Mouse (Mus musculus): Measurements from ENCODE around the gene Fzr1. TPM values are rescaled to one million over a fixed set of nuclear protein-coding genes. Genes with fewer than 3 reads are reported as not detected.
A peak's percentile ranks its signal among the peaks of the same experiment; 100 is the strongest.

Fzr1 gene
- polyA plus RNA-seq, 1 experiment: 61.6 TPM

- H3K79me2 ChIP-seq (ENCODE audit: control insufficient read depth, insufficient read depth): no peaks in the 10 kb centered on the region
- H3K79me3 ChIP-seq (ENCODE audit: low read depth): no peaks in the 10 kb centered on the region
- H3ac ChIP-seq (ENCODE audit: control insufficient read depth, insufficient read length, low read depth): no peak overlapping the region
- no peaks in the 10 kb centered on the region for H3K27me3 ChIP-seq (ENCODE audit: control insufficient read depth, insufficient read depth, insufficient read length)
- H3K4me3 ChIP-seq (ENCODE audit: insufficient read depth, poor library complexity, severe bottlenecking): no peak overlapping the region
- no peak for TF ChIP-seq USF1 (IDR thresholded peaks at IDR 0.05; ENCODE audit: low read depth)
- TF ChIP-seq MYOD1 (IDR thresholded peaks at IDR 0.05; ENCODE audit: control insufficient read depth, insufficient read length, low read depth): no peak
- TF ChIP-seq MYOG (IDR thresholded peaks at IDR 0.05; ENCODE audit: control insufficient read depth, extremely low read depth, insufficient read length): no peak
- H3K36me3 ChIP-seq (ENCODE audit: control insufficient read depth, insufficient read depth): peaks cover 21% of the 10 kb centered on the region
Observed at GRCm38 (mm10) chr10:81362336-81362949, 15.9 kb downstream of the Fzr1 start.

GRCm38 (mm10) chr10:81360721-81361120 is 17.6 kb downstream of the Fzr1 start:
- Histone ChIP-seq H3K79me2 (ENCODE audit: control insufficient read depth, insufficient read depth) (no peaks in the 10 kb centered on the region), H3K27me3 (ENCODE audit: control insufficient read depth, insufficient read depth, insufficient read length) (no peaks in the 10 kb centered on the region), H3K4me3 (ENCODE audit: insufficient read depth, poor library complexity, severe bottlenecking) (no peak overlapping the region), H3ac (ENCODE audit: control insufficient read depth, insufficient read length, low read depth) (no peak overlapping the region), H3K79me3 (ENCODE audit: low read depth) (no peaks in the 10 kb centered on the region), H3K36me3 (ENCODE audit: control insufficient read depth, insufficient read depth) (peaks cover 6% of the 10 kb centered on the region)
- TF ChIP-seq CEBPB (IDR thresholded peaks at IDR 0.05; ENCODE audit: low read depth): no peak
- TF ChIP-seq USF1 (IDR thresholded peaks at IDR 0.05; ENCODE audit: low read depth): no peak
- TF ChIP-seq MAX (IDR thresholded peaks at IDR 0.05): no peak
- TF ChIP-seq CTCF (IDR thresholded peaks at IDR 0.05; ENCODE audit: control insufficient read depth, insufficient read depth, insufficient read length): no peak
- no peak for TF ChIP-seq MYOD1 (IDR thresholded peaks at IDR 0.05; ENCODE audit: control insufficient read depth, insufficient read length, low read depth)
- TF ChIP-seq FOSL1 (IDR thresholded peaks at IDR 0.05; ENCODE audit: insufficient read depth, low read length, poor library complexity, severe bottlenecking): no peak
- TF ChIP-seq MYOG (IDR thresholded peaks at IDR 0.05; ENCODE audit: control insufficient read depth, extremely low read depth, insufficient read length): no peak

- Histone ChIP-seq H3K4me3 (ENCODE audit: insufficient read depth, poor library complexity, severe bottlenecking) (no peak overlapping the region), H3ac (ENCODE audit: control insufficient read depth, insufficient read length, low read depth) (no peak overlapping the region), H3K79me3 (ENCODE audit: low read depth) (no peaks in the 10 kb centered on the region), H3K79me2 (ENCODE audit: control insufficient read depth, insufficient read depth) (no peaks in the 10 kb centered on the region), H3K36me3 (ENCODE audit: control insufficient read depth, insufficient read depth) (no peaks in the 10 kb centered on the region), H3K27me3 (ENCODE audit: control insufficient read depth, insufficient read depth, insufficient read length) (no peaks in the 10 kb centered on the region)
- TF ChIP-seq MAX (IDR thresholded peaks at IDR 0.05) (no peak), CTCF (IDR thresholded peaks at IDR 0.05; ENCODE audit: control insufficient read depth, insufficient read depth, insufficient read length) (no peak), FOSL1 (IDR thresholded peaks at IDR 0.05; ENCODE audit: insufficient read depth, low read length, poor library complexity, severe bottlenecking) (no peak), MYOG (IDR thresholded peaks at IDR 0.05; ENCODE audit: control insufficient read depth, extremely low read depth, insufficient read length) (no peak), MYOD1 (IDR thresholded peaks at IDR 0.05; ENCODE audit: control insufficient read depth, insufficient read length, low read depth) (no peak), CEBPB (IDR thresholded peaks at IDR 0.05; ENCODE audit: low read depth) (no peak), USF1 (IDR thresholded peaks at IDR 0.05; ENCODE audit: low read depth) (no peak)
Observed at GRCm38 (mm10) chr10:81358841-81359240, 19.5 kb downstream of the Fzr1 start.

GRCm38 (mm10) chr10:81358209-81358608 is 20.1 kb downstream of the Fzr1 start:
- no peaks in the 10 kb centered on the region for H3K79me3 ChIP-seq (ENCODE audit: low read depth)
- H3K36me3 ChIP-seq (ENCODE audit: control insufficient read depth, insufficient read depth): no peaks in the 10 kb centered on the region
- H3ac ChIP-seq (ENCODE audit: control insufficient read depth, insufficient read length, low read depth): peak overlapping the region; percentile 99
- no peaks in the 10 kb centered on the region for H3K27me3 ChIP-seq (ENCODE audit: control insufficient read depth, insufficient read depth, insufficient read length)
- H3K79me2 ChIP-seq (ENCODE audit: control insufficient read depth, insufficient read depth): no peaks in the 10 kb centered on the region
- TF ChIP-seq USF1 (IDR thresholded peaks at IDR 0.05; ENCODE audit: low read depth) (no peak), CEBPB (IDR thresholded peaks at IDR 0.05; ENCODE audit: low read depth) (no peak), FOSL1 (IDR thresholded peaks at IDR 0.05; ENCODE audit: insufficient read depth, low read length, poor library complexity, severe bottlenecking) (no peak), MYOG (IDR thresholded peaks at IDR 0.05; ENCODE audit: control insufficient read depth, extremely low read depth, insufficient read length) (no peak), MYOD1 (IDR thresholded peaks at IDR 0.05; ENCODE audit: control insufficient read depth, insufficient read length, low read depth) (no peak), MAX (IDR thresholded peaks at IDR 0.05) (no peak), CTCF (IDR thresholded peaks at IDR 0.05; ENCODE audit: control insufficient read depth, insufficient read depth, insufficient read length) (no peak)
- H3K4me3 ChIP-seq (ENCODE audit: insufficient read depth, poor library complexity, severe bottlenecking): peak overlapping the region; percentile 50

DNA sequence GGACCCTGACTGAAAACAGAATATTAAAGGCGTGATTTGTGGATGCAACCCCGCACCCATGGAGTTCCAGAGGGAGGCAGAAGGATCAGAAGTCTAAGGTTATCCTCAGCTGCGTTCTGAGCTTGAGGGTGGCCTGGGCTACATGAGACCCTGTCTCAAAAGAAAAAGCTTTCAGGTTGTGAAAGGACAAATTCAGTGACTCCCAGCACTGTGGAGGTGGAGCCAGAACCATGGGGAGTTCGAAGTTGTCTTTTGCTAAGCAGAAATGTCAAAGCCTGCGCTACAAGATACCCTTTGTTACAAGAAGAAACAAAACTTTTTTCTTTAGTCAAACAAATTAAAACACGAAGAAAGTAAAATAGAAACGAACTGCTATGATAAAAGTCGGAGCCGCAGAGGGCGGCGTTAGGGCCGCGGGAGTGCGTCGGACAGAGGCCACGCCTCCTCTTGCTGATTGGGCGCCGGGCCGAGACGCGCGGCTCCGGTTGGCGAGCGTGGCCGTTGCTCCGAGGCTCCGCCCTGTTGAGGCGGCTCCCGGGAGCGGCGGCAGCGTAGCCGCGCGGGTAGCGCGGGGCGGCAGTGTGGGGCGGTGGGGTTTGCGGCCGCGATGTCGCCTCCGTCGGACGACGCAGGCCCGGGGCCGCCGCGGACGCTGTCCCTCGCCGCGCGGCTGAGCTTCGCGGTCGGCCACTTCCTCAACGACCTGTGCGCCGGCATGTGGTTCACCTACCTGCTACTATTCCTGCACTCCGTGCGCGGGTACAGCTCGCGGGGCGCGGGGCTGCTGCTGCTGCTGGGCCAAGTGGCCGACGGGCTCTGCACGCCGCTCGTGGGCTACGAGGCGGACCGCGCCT is 21.1 kb downstream of the Fzr1 start, which contains the start of gene Mfsd12:
Gene Mfsd12 (plus strand): TSS at position 501 of the 854 bp plus-strand sequence.
- Histone ChIP-seq H3K79me2 (ENCODE audit: control insufficient read depth, insufficient read depth) (no peaks in the 10 kb centered on the region), H3ac (ENCODE audit: control insufficient read depth, insufficient read length, low read depth) (peak within 1 kb of the TSS; percentile 99), H3K36me3 (ENCODE audit: control insufficient read depth, insufficient read depth) (no peaks in the 10 kb centered on the region), H3K79me3 (ENCODE audit: low read depth) (no peaks in the 10 kb centered on the region), H3K27me3 (ENCODE audit: control insufficient read depth, insufficient read depth, insufficient read length) (no peaks in the 10 kb centered on the region), H3K4me3 (ENCODE audit: insufficient read depth, poor library complexity, severe bottlenecking) (peak within 1 kb of the TSS; percentile 50)
- TF ChIP-seq CEBPB (IDR thresholded peaks at IDR 0.05; ENCODE audit: low read depth): no peak
- no peak for TF ChIP-seq CTCF (IDR thresholded peaks at IDR 0.05; ENCODE audit: control insufficient read depth, insufficient read depth, insufficient read length)
- TF ChIP-seq USF1 (IDR thresholded peaks at IDR 0.05; ENCODE audit: low read depth): no peak
- no peak for TF ChIP-seq MYOD1 (IDR thresholded peaks at IDR 0.05; ENCODE audit: control insufficient read depth, insufficient read length, low read depth)
- TF ChIP-seq MYOG (IDR thresholded peaks at IDR 0.05; ENCODE audit: control insufficient read depth, extremely low read depth, insufficient read length): no peak
- no peak for TF ChIP-seq FOSL1 (IDR thresholded peaks at IDR 0.05; ENCODE audit: insufficient read depth, low read length, poor library complexity, severe bottlenecking)
- TF ChIP-seq MAX (IDR thresholded peaks at IDR 0.05): peak; percentile 13

Data from C2C12 (cell line).